Mouse (Mus musculus) E14TG2a.4 (cell line): ENCODE data around the gene Fam193a.
A peak's percentile ranks its signal among the peaks of the same experiment; 100 is the strongest.

Experiments
- H3K27me3 ChIP-seq: 2 replicates; pipeline ENCODE4 v1.6.1; 2014; ENCODE audit warnings: low read length, control low read depth; ENCODE audit not compliant: insufficient read depth
- H3K36me3 ChIP-seq: 2 replicates; pipeline ENCODE4 v1.6.1; 2014; ENCODE audit warnings: low read length, control low read depth; ENCODE audit not compliant: insufficient read depth
- H3K4me1 ChIP-seq: replicated peaks from 2 replicates; pipeline ENCODE4 v1.6.1; 2014; ENCODE audit warnings: low read depth, low read length, control low read depth
- H3K4me3 ChIP-seq: replicated peaks from 2 replicates; pipeline ENCODE4 v1.5.1; 2014; ENCODE audit warnings: mild to moderate bottlenecking, low read length
- H3K9me3 ChIP-seq: 2 replicates; pipeline ENCODE4 v1.6.1; 2014; ENCODE audit warnings: low read length, control low read depth
- CTCF ChIP-seq: conservative IDR thresholded peaks from 2 replicates; pipeline ENCODE4 v1.5.1; 2014; ENCODE audit warnings: low read length
- NANOG ChIP-seq: IDR thresholded peaks from 2 replicates; pipeline ENCODE4 v1.6.1; 2014; ENCODE audit warnings: borderline replicate concordance, low read length, mixed read lengths
- POU5F1 ChIP-seq: IDR thresholded peaks from 2 replicates; pipeline ENCODE4 v1.6.1; 2014; ENCODE audit warnings: low read length, borderline replicate concordance

The Fam193a gene

DNA sequence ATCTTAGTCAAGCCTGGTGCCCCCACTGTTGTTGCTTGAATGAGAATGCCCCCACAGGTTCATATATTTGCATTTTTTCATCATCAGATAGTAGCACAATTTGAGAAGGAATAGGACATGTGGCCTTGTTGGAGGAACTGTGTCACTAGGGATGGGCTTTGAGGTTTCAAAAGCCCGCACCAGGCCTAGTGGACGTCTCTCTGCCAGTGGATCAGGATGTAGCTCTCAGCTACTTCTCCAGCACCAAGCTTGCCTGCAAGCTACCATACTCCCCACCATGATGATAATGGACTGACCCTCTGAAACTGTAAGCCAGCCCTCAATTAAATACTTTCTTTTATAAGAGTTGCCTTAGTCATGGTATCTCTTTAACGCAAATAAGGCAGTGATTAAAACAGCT, 142.8 kb downstream of the Fam193a start:
- Histone ChIP-seq H3K9me3 (no peaks in the 10 kb centered on the region), H3K36me3 (no peaks in the 10 kb centered on the region), H3K4me1 (peaks cover 20% of the 10 kb centered on the region), H3K27me3 (peaks cover 29% of the 10 kb centered on the region), H3K4me3 (no peak overlapping the region)
- no peak for TF ChIP-seq NANOG
- no peak for TF ChIP-seq CTCF
- TF ChIP-seq POU5F1: no peak

DNA sequence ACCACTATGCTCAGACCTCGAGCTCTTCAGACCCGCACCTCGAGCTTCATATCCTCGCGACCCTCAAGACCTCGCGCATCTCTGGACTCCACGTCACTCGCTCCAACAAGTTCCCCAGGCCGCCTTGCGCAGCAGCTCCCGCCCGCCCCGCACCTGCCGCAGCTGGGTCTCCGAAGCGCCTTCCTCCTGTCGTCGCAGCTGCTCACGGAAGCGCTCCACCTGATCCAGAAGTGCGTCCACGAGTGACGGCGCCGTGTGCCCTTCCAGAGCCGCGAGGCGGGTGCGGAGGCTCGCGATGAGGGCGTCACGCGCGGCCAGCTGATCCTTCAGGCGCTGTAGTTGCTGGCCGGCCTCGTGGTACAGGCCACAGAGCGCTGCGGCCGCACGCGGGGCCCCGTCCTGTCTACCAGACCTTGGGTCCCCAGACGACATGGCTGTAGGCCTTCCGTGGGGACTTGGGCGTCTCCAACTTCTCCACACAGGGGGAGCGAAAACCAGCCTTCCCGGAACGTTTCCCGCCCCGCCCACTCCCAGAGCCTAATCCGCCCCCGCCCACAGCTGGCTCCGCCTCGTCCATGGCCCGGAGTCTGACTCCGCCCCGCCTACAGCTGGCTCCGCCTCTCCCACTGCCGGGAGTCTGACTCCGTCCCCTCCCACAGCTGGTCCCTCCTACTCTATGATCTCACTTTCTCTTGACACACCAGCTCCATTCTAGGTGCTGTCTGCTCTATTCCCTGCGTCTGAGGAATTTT, 143.9 kb downstream of the Fam193a start, which contains the start of gene Tnip2:
Tnip2 (minus strand) TSS at position 526 of the 752 bp plus-strand sequence.
- peaks cover 26% of the 10 kb centered on the region for H3K4me1 ChIP-seq
- TF ChIP-seq CTCF (no peak), POU5F1 (no peak)
- peaks cover 29% of the 10 kb centered on the region for H3K27me3 ChIP-seq
- no peaks in the 10 kb centered on the region for H3K9me3 ChIP-seq
- no peaks in the 10 kb centered on the region for H3K36me3 ChIP-seq
- peak within 1 kb of the TSS; percentile 91 for H3K4me3 ChIP-seq

DNA sequence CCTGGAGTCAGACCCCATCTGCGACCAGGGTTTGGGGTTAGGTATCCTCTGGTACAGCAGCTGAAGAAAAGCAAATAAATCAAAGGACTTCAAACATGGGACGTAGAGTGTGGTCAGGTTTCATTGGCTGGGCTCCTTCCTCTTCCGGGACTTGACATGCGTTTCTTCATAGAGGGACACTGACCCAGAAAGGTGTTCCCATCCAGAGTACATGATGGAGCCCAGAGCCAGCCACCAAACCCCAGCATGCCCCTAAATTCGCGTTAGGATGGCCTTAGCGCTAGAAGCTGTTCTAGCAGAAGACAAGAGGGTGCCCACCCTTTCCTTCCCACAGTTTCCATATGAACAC, 144.5 kb downstream of the Fam193a start:
- H3K4me3 ChIP-seq: peak overlapping the region; percentile 91
- no peaks in the 10 kb centered on the region for H3K36me3 ChIP-seq
- TF ChIP-seq NANOG: no peak
- no peak for TF ChIP-seq CTCF
- TF ChIP-seq POU5F1: no peak
- peaks cover 29% of the 10 kb centered on the region for H3K27me3 ChIP-seq
- H3K4me1 ChIP-seq: peaks cover 26% of the 10 kb centered on the region
- no peaks in the 10 kb centered on the region for H3K9me3 ChIP-seq

DNA sequence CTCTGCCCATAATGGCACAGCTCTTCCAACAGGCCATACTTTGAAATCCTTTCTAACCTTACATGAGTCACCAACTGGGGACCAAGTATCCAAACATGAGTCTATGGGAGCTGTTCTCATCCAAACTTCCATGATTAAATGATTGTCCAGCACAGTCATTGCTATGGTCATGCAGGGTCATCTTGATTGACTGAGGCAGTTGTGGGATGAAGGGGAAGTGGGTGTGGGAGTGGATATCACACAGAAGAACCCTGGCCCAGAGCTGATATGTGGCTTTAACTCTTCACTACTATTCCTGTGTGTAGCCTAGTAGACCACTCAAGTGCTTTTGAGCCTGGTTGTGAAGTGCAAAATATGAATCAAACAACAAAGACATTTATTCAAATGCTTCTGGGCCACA, 145.4 kb downstream of the Fam193a start:
- no peaks in the 10 kb centered on the region for H3K9me3 ChIP-seq
- H3K4me1 ChIP-seq: peaks cover 26% of the 10 kb centered on the region
- TF ChIP-seq POU5F1 (no peak), NANOG (no peak), CTCF (no peak)
- no peaks in the 10 kb centered on the region for H3K36me3 ChIP-seq
- H3K4me3 ChIP-seq: no peak overlapping the region
- peaks cover 32% of the 10 kb centered on the region for H3K27me3 ChIP-seq

DNA sequence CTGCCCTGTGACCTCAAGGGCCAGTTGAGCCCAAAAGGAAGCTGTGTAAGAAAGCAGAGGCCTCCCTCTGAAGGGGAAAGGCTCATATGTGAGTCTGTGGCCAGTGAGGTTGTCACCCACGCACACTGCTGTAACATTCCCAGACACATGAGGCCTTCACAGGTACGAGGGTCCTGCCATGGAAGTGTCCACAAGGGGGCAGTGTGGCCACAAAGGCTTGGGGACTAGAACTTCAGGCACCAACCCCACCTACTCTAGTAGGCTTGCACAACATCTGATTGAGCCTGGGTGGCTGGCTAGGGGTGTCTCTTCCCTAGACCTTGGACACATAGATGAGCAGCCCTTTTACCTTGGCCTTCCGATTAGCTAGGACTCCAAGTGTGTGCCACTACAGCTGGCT, 148.2 kb downstream of the Fam193a start:
- TF ChIP-seq CTCF (peak; percentile 89), NANOG (no peak)
- no peaks in the 10 kb centered on the region for H3K36me3 ChIP-seq
- H3K27me3 ChIP-seq: peaks cover 30% of the 10 kb centered on the region
- H3K4me1 ChIP-seq: peaks cover 21% of the 10 kb centered on the region
- 0 out of 2 replicates have a peak overlapping the region, but pooled peaks have one; percentile 1 for H3K4me3 ChIP-seq
- no peaks in the 10 kb centered on the region for H3K9me3 ChIP-seq

DNA sequence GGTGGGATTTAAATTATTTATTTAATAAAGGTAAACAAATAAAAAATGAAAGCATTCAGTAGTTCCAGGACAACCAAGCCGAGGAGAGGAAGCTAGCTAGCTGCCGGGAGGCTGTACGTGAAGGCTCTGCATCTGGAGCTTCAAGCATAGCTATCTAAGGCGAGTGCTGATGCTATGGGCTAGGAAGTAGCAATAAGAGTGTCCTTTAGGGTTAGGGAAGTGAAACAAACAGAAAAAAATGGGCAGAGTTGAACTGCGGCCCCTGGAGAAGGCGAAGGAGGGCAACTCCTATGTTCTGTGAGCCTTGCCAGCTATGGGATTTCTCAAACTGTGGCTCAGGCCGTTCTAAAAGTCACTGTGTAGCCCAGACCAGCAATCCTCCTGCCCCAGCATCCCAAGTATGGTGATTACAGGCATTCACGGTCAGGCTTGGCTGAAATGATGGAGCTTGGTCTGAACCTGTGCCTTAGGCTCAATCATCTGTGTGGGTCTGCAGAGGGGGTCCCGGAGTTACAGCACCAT, 149.7 kb downstream of the Fam193a start:
- Histone ChIP-seq H3K27me3 (peaks cover 37% of the 10 kb centered on the region), H3K36me3 (no peaks in the 10 kb centered on the region), H3K4me3 (no peak overlapping the region), H3K9me3 (no peaks in the 10 kb centered on the region), H3K4me1 (peaks cover 14% of the 10 kb centered on the region)
- TF ChIP-seq POU5F1 (no peak), CTCF (no peak), NANOG (no peak)

DNA sequence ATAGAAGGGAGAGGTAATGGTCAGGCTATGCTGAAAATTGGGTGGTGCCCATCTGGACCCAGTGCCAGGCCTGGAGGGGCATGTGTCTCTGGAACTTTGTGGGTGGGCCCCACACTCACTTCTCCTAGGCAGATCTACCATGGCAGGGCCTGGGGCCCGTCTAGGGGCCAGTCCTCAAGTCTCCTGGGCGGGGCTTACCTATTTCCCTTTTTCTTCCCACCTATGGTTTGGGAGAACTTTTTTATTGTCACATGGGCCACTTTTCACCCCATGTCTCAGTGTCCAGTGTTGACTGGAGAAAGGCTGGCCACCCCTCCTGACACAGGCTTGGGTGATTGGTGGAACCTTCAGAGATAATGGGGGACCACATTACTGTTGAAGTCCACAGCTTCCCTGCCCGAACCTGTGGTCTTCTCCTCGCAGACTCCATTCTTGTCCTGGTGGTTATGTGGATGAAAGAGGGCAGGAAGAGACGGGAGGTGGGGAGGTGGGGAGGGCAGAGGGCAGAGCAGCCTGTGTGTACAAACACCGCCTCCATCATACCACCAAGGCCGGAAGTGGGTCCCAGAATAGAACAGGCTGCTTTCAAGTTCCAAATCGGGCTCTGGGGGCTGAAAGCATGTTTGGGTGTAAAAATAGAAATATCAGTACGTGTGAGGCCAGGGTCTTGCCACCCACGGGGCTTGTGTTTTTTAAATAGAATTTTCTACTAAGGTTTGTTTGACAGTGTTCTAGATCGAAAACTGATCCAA, 150.9 kb downstream of the Fam193a start:
- TF ChIP-seq POU5F1 (no peak), NANOG (no peak), CTCF (no peak)
- Histone ChIP-seq H3K4me1 (peaks cover 15% of the 10 kb centered on the region), H3K36me3 (no peaks in the 10 kb centered on the region), H3K9me3 (no peaks in the 10 kb centered on the region), H3K27me3 (peaks cover 37% of the 10 kb centered on the region), H3K4me3 (no peak overlapping the region)

DNA sequence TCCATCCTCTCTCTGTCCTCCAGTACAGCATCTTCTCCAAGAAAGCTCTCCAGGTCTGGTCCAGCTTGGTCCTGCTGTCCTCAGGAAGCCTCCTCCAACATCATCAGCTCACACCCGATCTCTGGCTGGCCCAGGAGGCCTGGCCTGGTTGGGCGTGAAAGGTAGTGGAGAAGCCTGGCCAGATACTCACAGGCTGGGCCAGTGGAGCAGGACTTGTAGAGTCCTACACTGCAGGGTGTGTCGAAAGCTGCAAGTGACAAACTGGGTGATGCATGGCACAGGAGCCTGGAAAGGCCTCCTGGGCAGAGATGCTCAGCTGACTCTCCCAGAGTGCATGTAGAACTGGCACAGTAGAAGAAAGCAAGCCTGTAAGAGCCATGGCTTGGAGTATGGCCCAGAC, 151.6 kb downstream of the Fam193a start:
- Histone ChIP-seq H3K4me3 (no peak overlapping the region), H3K4me1 (peaks cover 19% of the 10 kb centered on the region), H3K36me3 (no peaks in the 10 kb centered on the region), H3K9me3 (no peaks in the 10 kb centered on the region), H3K27me3 (peaks cover 35% of the 10 kb centered on the region)
- no peak for TF ChIP-seq CTCF
- no peak for TF ChIP-seq POU5F1
- TF ChIP-seq NANOG: no peak
